ENCODE assay signal across 8 mouse cellular contexts in the genomic region with DNA sequence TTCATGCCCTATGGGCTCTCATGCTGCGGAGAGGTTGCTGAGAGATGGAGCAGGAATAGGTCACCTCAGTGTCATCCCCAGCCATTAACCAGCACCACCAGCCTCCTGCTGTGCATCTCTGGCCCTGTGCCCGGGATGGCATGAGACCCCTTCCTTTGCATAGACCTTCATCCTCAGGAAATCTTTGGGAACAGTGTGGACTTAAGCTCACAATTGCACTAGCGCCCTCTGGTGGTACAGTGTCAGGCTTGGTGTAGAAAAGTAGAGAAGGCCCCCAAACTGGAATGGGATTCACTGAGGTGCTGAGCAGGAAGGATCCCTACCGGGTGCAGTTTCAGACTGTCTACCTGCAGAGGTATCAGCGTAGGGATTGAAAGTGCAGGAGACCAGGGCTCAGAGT.
DNase-seq lines count a peak whose midpoint lies in the region; ATAC-seq lines count a peak whose summit lies in the region.

No protein-coding gene starts in this region.

- H3K9me3 ChIP-seq in liver, embryonic 12.5 days (replicated peaks): no peaks in the 10 kb centered on the region

- 0 out of 2 replicates have a peak, but pooled peaks have one; percentile 35 for ATAC-seq in liver, embryonic 12.5 days
- ATAC-seq in inflammation-experienced regulatory T-cells, adult 6 months: no peak

- H3K4me1 ChIP-seq in liver, embryonic 12.5 days: no peaks in the 10 kb centered on the region

- H3K27ac ChIP-seq in liver, embryonic 12.5 days: no peak overlapping the region

- H3K36me3 ChIP-seq in liver, embryonic 12.5 days: no peaks in the 10 kb centered on the region

- no peaks in the 10 kb centered on the region for H3K27me3 ChIP-seq in liver, embryonic 12.5 days (replicated peaks)

- no peak overlapping the region for H3K9ac ChIP-seq in liver, embryonic 12.5 days

- 32% methylated on average over 5 of the region's 5 CpGs for WGBS in liver, embryonic 12.5 days (ENCODE audit: insufficient replicate concordance)

- no peak overlapping the region for H3K4me2 ChIP-seq in liver, embryonic 12.5 days

- DNase-seq in A20 (ENCODE audit: low read depth, low spot score) (peak; percentile 49), MEL-GATA-1-ER (ENCODE audit: extremely low read depth, low read depth) (peak; percentile 14)
- DNase-seq in cerebellum, adult 8-10 months: peak; percentile 40
- DNase-seq in frontal cortex, postnatal 25 days (ENCODE audit: low spot score in 2 of 2): peak; percentile 63 to 65
- DNase-seq in kidney, postnatal 25 days: peak; percentile 58 to 85
- peak; percentile 85 for DNase-seq in retina, postnatal 1 day

- H3K4me3 ChIP-seq in liver, embryonic 12.5 days: no peak overlapping the region

Comparison
In these comparisons a context has a peak if more than half of its experiments do, and no peak if none do; other contexts are left out.
1. DNase-seq: peak in every context shown above with its lines; median percentile 85 in retina, postnatal 1 day; 72 in kidney, postnatal 25 days; 64 in frontal cortex, postnatal 25 days; 49 in A20; 40 in cerebellum, adult 8-10 months; 14 in MEL-GATA-1-ER.